Mouse (Mus musculus) megakaryocyte progenitor cell, adult 5-6 weeks (primary cell): ENCODE results near the gene Arhgef25. TPM values are rescaled to one million over a fixed set of nuclear protein-coding genes. Genes with fewer than 3 reads are reported as not detected.
"Not testable (repeated sequence)": the region's sequence is repeated elsewhere in the genome, so short reads cannot be mapped to it uniquely, and the experiment has no call there.

ENCODE experiments used
- ATAC-seq: replicated peaks from 2 replicates; pipeline ENCODE4 v1.8.0; 2016; ENCODE audit warnings: mild to moderate bottlenecking, moderate TSS enrichment, inconsistent platforms; ENCODE audit not compliant: poor library complexity
- total RNA-seq, 2 experiments: library from RNA; stranded (forward) in 1 of 2; stranded (reverse) in 1 of 2; fragments of 157-497, 149-512 nt in 1 of 2; fragments of 200-1000 nt in 1 of 2; gene quantifications; 2 replicates each; pipeline versions ENCODE4 v1.2.3 to v1.2.4; 2015 to 2017

Gene Arhgef25
- total RNA-seq, 2 experiments from 2014 or later = 3.1 to 5.3 TPM

GRCm38 (mm10) chr10:127205373-127205772 is 15.5 kb upstream of the Arhgef25 start:
- peak; percentile 88 for ATAC-seq

GRCm38 (mm10) chr10:127204589-127204988 is 14.7 kb upstream of the Arhgef25 start:
- ATAC-seq = peak; percentile 23

- ATAC-seq = peak; percentile 35
Measured at GRCm38 (mm10) chr10:127203106-127203505, 13.2 kb upstream of the Arhgef25 start.

GRCm38 (mm10) chr10:127200279-127200678 is 10.4 kb upstream of the Arhgef25 start:
- no peak for ATAC-seq

GRCm38 (mm10) chr10:127199474-127199873 is 9.6 kb upstream of the Arhgef25 start:
- no peak for ATAC-seq

- no peak for ATAC-seq
Measured at GRCm38 (mm10) chr10:127199068-127199467, 9.2 kb upstream of the Arhgef25 start.

GRCm38 (mm10) chr10:127198492-127198891 is 8.6 kb upstream of the Arhgef25 start:
- no peak for ATAC-seq

GRCm38 (mm10) chr10:127197505-127198110 is 7.7 kb upstream of the Arhgef25 start:
- ATAC-seq = no peak

GRCm38 (mm10) chr10:127197104-127197503 is 7.2 kb upstream of the Arhgef25 start:
- no peak for ATAC-seq

- ATAC-seq = no peak
Measured at GRCm38 (mm10) chr10:127196392-127196791, 6.5 kb upstream of the Arhgef25 start.

- 0 out of 2 replicates have a peak, but pooled peaks have one; percentile 15 for ATAC-seq
Measured at GRCm38 (mm10) chr10:127195328-127196129, 5.6 kb upstream of the Arhgef25 start, which contains the start of gene Dtx3. Gene Dtx3 (minus strand): TSS chr10:127195728.

- peak; percentile 22 for ATAC-seq
Measured at GRCm38 (mm10) chr10:127194428-127195327, 4.8 kb upstream of the Arhgef25 start.

- ATAC-seq = no peak
Measured at GRCm38 (mm10) chr10:127193011-127193410, 3.1 kb upstream of the Arhgef25 start.

GRCm38 (mm10) chr10:127192057-127192328 is 2.1 kb upstream of the Arhgef25 start:
- ATAC-seq = not testable (repeated sequence)

- no peak for ATAC-seq
Measured at GRCm38 (mm10) chr10:127191191-127192056, 1.5 kb upstream of the Arhgef25 start.

GRCm38 (mm10) chr10:127190398-127191190 is 711 bp upstream of the Arhgef25 start:
- no peak for ATAC-seq

- ATAC-seq = peak; percentile 62
Measured at GRCm38 (mm10) chr10:127189116-127189650, 700 bp downstream of the Arhgef25 start.

- ATAC-seq = peak; percentile 26
Measured at GRCm38 (mm10) chr10:127188465-127189115, 1.3 kb downstream of the Arhgef25 start.

- ATAC-seq = no peak
Measured at GRCm38 (mm10) chr10:127188079-127188453, 1.8 kb downstream of the Arhgef25 start.
